Mouse (Mus musculus) left cerebral cortex, postnatal 4 days (tissue): ENCODE measurements around the gene Vps37c. TPM values are rescaled to one million over a fixed set of nuclear protein-coding genes. Genes with fewer than 3 reads are reported as not detected.

Experiments
- DNase-seq: peaks from one replicate; pipeline ENCODE4 v3.0.0-alpha.2; 2022
- intact Hi-C: fragments of 180-260 bp; cut with DNase I; formaldehyde crosslinking; loops from one replicate; pipeline ENCODE4 v1.15.1; 2025
- total RNA-seq, 2 experiments: library from RNA; stranded (reverse); gene quantifications; 2 replicates each; pipeline ENCODE4 v1.2.3; 2021

Vps37c gene
- total RNA-seq, 2 experiments from 2014 or later: 24.1 to 24.9 TPM

GRCm38 (mm10) chr19:10738038-10738437 is 49.5 kb downstream of the Vps37c start:
- no peak for DNase-seq
- intact Hi-C loops: no loop called here

GRCm38 (mm10) chr19:10738811-10739210 is 50.3 kb downstream of the Vps37c start, which contains the start of gene Cd5:
TSS of gene Cd5 (minus strand) at chr19:10739002.
- DNase-seq: no peak
- intact Hi-C loops: no loop called here

- no peak for DNase-seq
Measured at GRCm38 (mm10) chr19:10739916-10740315, 51.4 kb downstream of the Vps37c start.

GRCm38 (mm10) chr19:10740641-10741440 is 52.3 kb downstream of the Vps37c start:
- intact Hi-C loops: no loop called here
- DNase-seq: no peak

More at GRCm38 (mm10) chr19:10739916-10740315, 51.4 kb downstream of the Vps37c start:
- intact Hi-C loops: no loop called here

GRCm38 (mm10) chr19:10742145-10742544 is 53.6 kb downstream of the Vps37c start:
- no peak for DNase-seq
- intact Hi-C loops: no loop called here

GRCm38 (mm10) chr19:10742565-10742964 is 54.0 kb downstream of the Vps37c start:
- intact Hi-C loops: no loop called here

GRCm38 (mm10) chr19:10747182-10747581 is 58.6 kb downstream of the Vps37c start:
- intact Hi-C loops: no loop called here
- DNase-seq: no peak

More at GRCm38 (mm10) chr19:10742565-10742964, 54.0 kb downstream of the Vps37c start:
- DNase-seq: no peak

- intact Hi-C loops: no loop called here
- no peak for DNase-seq
Measured at GRCm38 (mm10) chr19:10747718-10748117, 59.2 kb downstream of the Vps37c start.

- DNase-seq: no peak
- intact Hi-C loops: no loop called here
Measured at GRCm38 (mm10) chr19:10748401-10749102, 60.0 kb downstream of the Vps37c start.

GRCm38 (mm10) chr19:10749295-10749694 is 60.8 kb downstream of the Vps37c start:
- DNase-seq: no peak
- intact Hi-C loops: no loop called here

GRCm38 (mm10) chr19:10750161-10750560 is 61.6 kb downstream of the Vps37c start:
- intact Hi-C loops: no loop called here

GRCm38 (mm10) chr19:10751607-10752006 is 63.1 kb downstream of the Vps37c start:
- no peak for DNase-seq
- intact Hi-C loops: no loop called here

More at GRCm38 (mm10) chr19:10750161-10750560, 61.6 kb downstream of the Vps37c start:
- DNase-seq: no peak

- intact Hi-C loops: no loop called here
- DNase-seq: no peak
Measured at GRCm38 (mm10) chr19:10752106-10752505, 63.6 kb downstream of the Vps37c start.

- intact Hi-C loops: no loop called here
- DNase-seq: no peak
Measured at GRCm38 (mm10) chr19:10752646-10753045, 64.1 kb downstream of the Vps37c start.

- intact Hi-C loops: no loop called here
- DNase-seq: no peak
Measured at GRCm38 (mm10) chr19:10757125-10757524, 68.6 kb downstream of the Vps37c start.

GRCm38 (mm10) chr19:10757526-10757925 is 69.0 kb downstream of the Vps37c start:
- no peak for DNase-seq
- intact Hi-C loops: no loop called here

- intact Hi-C loops: no loop called here
- DNase-seq: no peak
Measured at GRCm38 (mm10) chr19:10758708-10759107, 70.2 kb downstream of the Vps37c start.

- intact Hi-C loops: no loop called here
Measured at GRCm38 (mm10) chr19:10759525-10759924, 71.0 kb downstream of the Vps37c start.

GRCm38 (mm10) chr19:10759983-10760831 is 71.7 kb downstream of the Vps37c start:
- intact Hi-C loops: no loop called here
- peak; percentile 59 for DNase-seq

More at GRCm38 (mm10) chr19:10759525-10759924, 71.0 kb downstream of the Vps37c start:
- no peak for DNase-seq

GRCm38 (mm10) chr19:10761794-10762415 is 73.4 kb downstream of the Vps37c start:
- DNase-seq: no peak
- intact Hi-C loops: no loop called here
